Mouse (Mus musculus): ENCODE measurements at regions not wholly inside any gene's neighbourhood (a gene's known extent, or its start where the extent isn't known, plus 50 kb on each side); places are given as distances from the start of the nearest gene placed in this dataset.

- peak in 1 of 2 experiments; percentile 8 for DNase-seq (ENCODE audit: low spot score in 2 of 2)
- intact Hi-C loops (cut with DNase I), result no loop called here
These were observed 57.1 kb upstream of the Cdkl5 start for GRCm38 (mm10) chrX:161051639-161052038.
